Mouse (Mus musculus) myocyte (in vitro differentiated cells): ENCODE measurements around the gene Nipal3.

Experiments used
- CEBPB ChIP-seq: IDR thresholded peaks from 2 replicates; pipeline ENCODE4 v1.6.1; 2011; ENCODE audit warnings: mild to moderate bottlenecking, moderate library complexity; ENCODE audit not compliant: poor library complexity, insufficient read depth, severe bottlenecking
- E2F4 ChIP-seq: IDR thresholded peaks from one replicate; pipeline ENCODE4 v1.6.1; 2011; ENCODE audit warnings: mild to moderate bottlenecking, control low read depth, moderate library complexity; ENCODE audit not compliant: insufficient read depth
- MAX ChIP-seq: IDR thresholded peaks from one replicate; pipeline ENCODE4 v1.6.1; 2011; ENCODE audit warnings: low read depth, mild to moderate bottlenecking, control low read depth
- MYOG ChIP-seq, 3 experiments: IDR thresholded peaks; one replicate each; pipeline ENCODE4 v1.6.1; 2011; ENCODE audit warnings: control low read depth in 2 of 3, low read depth in 2 of 3, mild to moderate bottlenecking in 2 of 3; ENCODE audit not compliant: insufficient read length in 2 of 3, control insufficient read depth in 1 of 3, insufficient read depth in 1 of 3
- POLR2A ChIP-seq: IDR thresholded peaks from one replicate; pipeline ENCODE4 v1.6.1; 2011; ENCODE audit warnings: low read depth, mild to moderate bottlenecking, control low read depth, moderate library complexity; ENCODE audit not compliant: insufficient read length
- POLR2AphosphoS2 ChIP-seq: IDR thresholded peaks from one replicate; pipeline ENCODE4 v1.6.1; 2011; ENCODE audit warnings: low read depth, control low read depth; ENCODE audit not compliant: insufficient read length
- REST ChIP-seq: IDR thresholded peaks from one replicate; pipeline ENCODE4 v1.6.1; 2011; ENCODE audit warnings: mild to moderate bottlenecking, control low read depth, moderate library complexity; ENCODE audit not compliant: insufficient read depth, insufficient read length
- TCF12 ChIP-seq: IDR thresholded peaks from one replicate; pipeline ENCODE4 v1.6.1; 2011; ENCODE audit warnings: mild to moderate bottlenecking, control low read depth; ENCODE audit not compliant: poor library complexity, insufficient read depth, severe bottlenecking
- TCF3 ChIP-seq: IDR thresholded peaks from one replicate; pipeline ENCODE4 v1.6.1; 2011; ENCODE audit warnings: low read depth, control low read depth; ENCODE audit not compliant: insufficient read length
- USF1 ChIP-seq: IDR thresholded peaks from one replicate; pipeline ENCODE4 v1.6.1; 2011; ENCODE audit warnings: low read depth, mild to moderate bottlenecking, control low read depth, moderate library complexity

GRCm38 (mm10) chr4:135480370-135480769, 14.5 kb downstream of the Nipal3 start:
- no peak for TF ChIP-seq POLR2A
- no peak for TF ChIP-seq USF1
- TF ChIP-seq E2F4, result no peak
- TF ChIP-seq MYOG (IDR thresholded peaks at IDR 0.05; ENCODE audit: control insufficient read depth in 1 of 3, insufficient read depth in 1 of 3, insufficient read length in 2 of 3, low read depth in 2 of 3), result no peak
- no peak for TF ChIP-seq REST
- TF ChIP-seq TCF12, result no peak
- TF ChIP-seq MAX, result no peak
- TF ChIP-seq POLR2AphosphoS2, result no peak
- TF ChIP-seq CEBPB, result no peak
- TF ChIP-seq TCF3, result no peak
